Mouse (Mus musculus): Measurements from ENCODE around the gene P2rx1. TPM values are rescaled to one million over a fixed set of nuclear protein-coding genes. Genes with fewer than 3 reads are reported as not detected.

P2rx1 gene
- 0.15 TPM for polyA plus RNA-seq (2017; shearing (Covaris generic))

DNA sequence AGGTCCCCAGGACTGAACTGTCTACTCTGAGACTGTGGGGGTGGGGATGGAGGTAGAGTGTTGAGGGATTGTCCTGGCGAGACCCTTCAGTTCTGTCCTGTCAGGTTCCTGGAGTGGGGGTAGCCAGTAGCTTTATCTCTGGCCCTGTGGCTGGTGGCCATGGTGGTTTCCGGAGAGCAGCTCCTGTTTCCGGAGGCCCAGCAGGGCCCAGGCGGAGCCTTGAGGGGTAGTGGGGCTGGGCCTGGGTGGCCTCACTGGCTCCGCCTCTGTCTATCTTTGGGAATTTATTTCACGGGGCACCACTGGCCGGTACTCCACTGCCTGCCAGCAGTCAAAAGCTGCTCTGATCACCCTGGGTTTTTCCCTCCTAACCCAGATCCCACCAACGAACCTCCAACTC, at the start of gene P2rx1:
TSS of gene P2rx1 (plus strand) at position 333 of the 400 bp plus-strand sequence.

DNA sequence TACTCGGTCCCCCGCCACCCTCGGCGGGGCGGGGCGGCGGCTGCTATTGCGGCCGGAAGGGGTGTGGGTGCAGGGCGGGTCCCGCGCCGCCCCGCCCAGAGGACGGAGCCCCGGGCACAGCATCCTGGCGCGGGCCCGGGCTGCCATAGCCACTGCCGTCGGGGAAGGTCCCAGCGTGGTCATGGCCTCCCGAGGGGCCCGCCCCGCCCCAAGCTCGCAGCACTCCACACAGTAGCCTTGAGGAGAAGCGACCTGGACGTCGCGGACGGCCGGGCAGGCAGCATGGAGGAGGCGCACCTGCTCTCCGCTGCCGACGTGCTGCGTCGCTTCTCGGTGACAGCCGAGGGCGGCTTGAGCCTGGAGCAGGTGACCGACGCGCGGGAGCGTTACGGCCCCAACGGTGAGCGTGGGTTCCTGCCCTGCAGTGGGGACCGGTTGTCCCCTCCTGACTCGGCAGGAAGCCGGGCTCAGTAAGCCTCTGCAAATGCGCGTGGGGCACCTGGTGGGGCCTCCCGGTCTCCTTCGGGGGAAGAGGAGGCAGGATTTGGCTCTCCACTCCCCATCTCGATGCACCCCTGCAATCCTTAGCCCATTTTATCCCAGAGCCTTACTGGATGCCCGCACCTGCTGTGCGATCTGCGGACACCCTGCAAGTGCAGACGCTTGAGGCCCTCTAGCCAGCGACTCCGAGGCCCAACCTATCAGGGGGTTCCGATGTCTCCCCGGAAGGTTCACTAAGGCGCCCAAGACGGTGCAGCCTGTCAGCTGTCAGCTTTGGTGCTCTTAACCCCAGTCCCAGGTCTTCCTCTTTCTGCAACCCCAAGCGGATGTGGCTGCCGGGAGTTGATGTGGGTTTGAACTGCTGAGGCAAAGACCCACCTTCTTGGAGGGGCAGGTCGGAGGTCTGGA, 37.6 kb upstream of the P2rx1 start, which contains the start of gene Atp2a3:
TSS of gene Atp2a3 (plus strand) at position 98 of the 909 bp plus-strand sequence.

DNA sequence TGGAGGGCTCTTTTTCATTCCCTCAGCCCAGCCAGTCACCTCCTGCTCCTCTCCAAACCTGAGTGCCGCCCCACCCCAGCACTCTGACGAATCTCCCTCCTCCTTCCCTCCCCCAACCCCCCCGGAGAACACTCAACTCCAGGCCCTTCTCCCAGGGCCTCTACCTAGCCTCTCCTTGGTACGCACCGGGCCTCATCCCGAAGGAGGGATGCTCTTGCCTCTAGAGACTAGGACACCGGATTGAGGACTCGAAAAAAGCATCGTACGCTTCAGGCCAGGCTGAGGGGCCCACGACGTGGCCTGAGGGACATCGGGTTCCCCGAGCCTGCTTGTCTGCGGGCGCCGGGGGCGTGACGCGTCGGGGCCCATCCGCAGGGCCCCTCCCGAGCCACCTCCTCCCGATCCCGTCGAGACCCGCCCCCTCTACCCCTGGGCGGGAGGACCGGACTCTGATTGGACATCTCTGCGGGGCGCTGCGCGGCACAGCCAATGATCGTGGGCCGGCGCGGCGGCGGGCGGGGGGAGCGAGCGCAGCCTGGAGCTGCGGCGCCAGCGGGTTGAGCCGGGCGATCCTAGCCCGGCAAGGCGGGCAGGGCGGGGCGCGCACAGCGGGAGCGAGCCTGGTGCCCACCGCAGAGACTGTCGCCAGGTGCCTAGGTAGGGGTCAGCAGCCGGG, 19.7 kb downstream of the P2rx1 start, which contains the start of gene Camkk1:
TSS of gene Camkk1 (plus strand) at position 538 of the 676 bp plus-strand sequence.

DNA sequence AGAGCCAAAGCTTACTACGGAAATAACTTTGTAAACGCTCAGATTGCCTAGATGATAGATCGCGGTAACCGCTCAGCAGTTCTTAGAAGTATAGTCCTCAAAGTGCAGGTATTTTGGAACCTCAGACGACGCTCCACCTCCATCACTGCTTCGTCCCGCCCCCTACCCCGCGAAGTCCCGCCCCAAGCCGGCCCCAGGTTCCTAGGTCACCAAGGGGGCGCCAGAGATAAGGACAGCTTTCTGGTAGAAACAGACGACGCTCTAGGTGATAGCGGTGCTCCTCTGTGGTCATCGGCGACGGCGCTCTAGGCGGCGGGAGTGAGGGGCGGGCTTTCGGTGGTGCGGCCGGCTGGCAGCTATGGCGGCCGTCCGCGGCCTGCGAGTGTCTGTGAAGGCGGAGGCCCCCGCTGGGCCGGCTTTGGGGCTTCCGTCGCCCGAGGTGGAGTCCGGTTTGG, 48.7 kb downstream of the P2rx1 start, which contains the start of gene Ncbp3:
TSS of gene Ncbp3 (plus strand) at position 242 of the 455 bp plus-strand sequence.

Other genes with a start within 250 kb of the P2rx1 start
- 2.6 TPM for gene Cyb5d2, start 203.0 kb upstream of the P2rx1 start, polyA plus RNA-seq (2017; shearing (Covaris generic))
- gene Zzef1, start 202.9 kb upstream of the P2rx1 start, polyA plus RNA-seq (2017; shearing (Covaris generic)) = 37.8 TPM
- 280 TPM for gene Atp2a3, start 37.9 kb upstream of the P2rx1 start, polyA plus RNA-seq (2017; shearing (Covaris generic))
- gene Camkk1, start 19.9 kb downstream of the P2rx1 start, polyA plus RNA-seq (2017; shearing (Covaris generic)) = 6.6 TPM
- 14.2 TPM for gene Ncbp3, start 48.7 kb downstream of the P2rx1 start, polyA plus RNA-seq (2017; shearing (Covaris generic))
- gene Itgae, start 91.5 kb downstream of the P2rx1 start, polyA plus RNA-seq (2017; shearing (Covaris generic)) = 0.41 TPM
- 2.8 TPM for gene Haspin, start 139.2 kb downstream of the P2rx1 start, polyA plus RNA-seq (2017; shearing (Covaris generic))
- gene P2rx5, start 161.3 kb downstream of the P2rx1 start, polyA plus RNA-seq (2017; shearing (Covaris generic)) = not detected
- 101 TPM for gene Emc6, start 177.9 kb downstream of the P2rx1 start, polyA plus RNA-seq (2017; shearing (Covaris generic))
- 20.2 TPM for gene Tax1bp3, start 178.0 kb downstream of the P2rx1 start, polyA plus RNA-seq (2017; shearing (Covaris generic))
- 16.6 TPM for gene Ctns, start 199.9 kb downstream of the P2rx1 start, polyA plus RNA-seq (2017; shearing (Covaris generic))
- gene Shpk, start 200.4 kb downstream of the P2rx1 start, polyA plus RNA-seq (2017; shearing (Covaris generic)) = 7.3 TPM
- not detected for gene Trpv1, start 235.2 kb downstream of the P2rx1 start, polyA plus RNA-seq (2017; shearing (Covaris generic))